Mouse (Mus musculus) neutrophil, adult 59 days (primary cell): ENCODE measurements around the gene Tbc1d20. TPM values are rescaled to one million over a fixed set of nuclear protein-coding genes. Genes with fewer than 3 reads are reported as not detected.

Experiments used
- total RNA-seq, 2 experiments: library from RNA; stranded (reverse); gene quantifications; 1 replicate in 1 of 2; 2 replicates in 1 of 2; pipeline ENCODE4 v1.2.4; 2023

Gene Tbc1d20
- total RNA-seq: 10 to 100 TPM; 77.3 to 78.6 TPM

DNA sequence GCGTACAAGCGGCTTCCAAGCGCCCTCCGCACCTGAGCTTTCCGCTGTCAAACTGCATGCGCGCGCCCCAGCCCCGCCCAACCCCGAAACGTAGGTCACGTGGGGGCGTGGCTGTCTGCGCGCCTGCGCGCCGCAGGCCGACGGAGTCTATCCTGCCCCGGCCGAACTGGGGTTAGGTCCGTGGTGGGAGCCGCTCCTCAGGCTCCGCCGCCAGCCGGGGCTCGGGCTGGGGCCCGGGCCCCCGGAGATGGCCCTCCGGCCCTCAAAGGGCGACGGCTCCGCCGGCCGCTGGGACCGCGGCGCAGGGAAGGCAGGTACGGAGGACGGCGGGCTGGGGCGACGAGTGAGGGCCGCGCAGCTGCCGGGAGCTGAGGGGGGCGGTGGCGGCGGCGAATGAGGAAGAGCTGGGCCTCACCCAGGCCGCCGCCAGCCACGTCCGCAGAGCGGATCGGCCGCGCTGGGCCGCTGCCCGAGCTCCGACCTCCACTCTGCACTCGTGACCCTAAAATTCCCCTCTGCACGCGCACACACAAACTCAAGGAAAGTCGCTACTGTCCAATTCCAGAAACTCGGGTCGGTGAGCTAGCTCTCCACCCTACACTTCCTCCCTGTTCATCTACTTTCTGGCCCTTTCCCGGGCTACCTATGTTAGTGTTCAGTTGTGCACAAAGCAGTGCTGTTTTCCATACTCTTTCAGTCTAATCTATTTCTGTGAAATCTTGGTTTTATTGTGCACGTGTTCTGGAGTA, at the start of gene Tbc1d20:
Gene Tbc1d20, plus strand, starts transcription at position 102 of the 749 bp plus-strand sequence.

DNA sequence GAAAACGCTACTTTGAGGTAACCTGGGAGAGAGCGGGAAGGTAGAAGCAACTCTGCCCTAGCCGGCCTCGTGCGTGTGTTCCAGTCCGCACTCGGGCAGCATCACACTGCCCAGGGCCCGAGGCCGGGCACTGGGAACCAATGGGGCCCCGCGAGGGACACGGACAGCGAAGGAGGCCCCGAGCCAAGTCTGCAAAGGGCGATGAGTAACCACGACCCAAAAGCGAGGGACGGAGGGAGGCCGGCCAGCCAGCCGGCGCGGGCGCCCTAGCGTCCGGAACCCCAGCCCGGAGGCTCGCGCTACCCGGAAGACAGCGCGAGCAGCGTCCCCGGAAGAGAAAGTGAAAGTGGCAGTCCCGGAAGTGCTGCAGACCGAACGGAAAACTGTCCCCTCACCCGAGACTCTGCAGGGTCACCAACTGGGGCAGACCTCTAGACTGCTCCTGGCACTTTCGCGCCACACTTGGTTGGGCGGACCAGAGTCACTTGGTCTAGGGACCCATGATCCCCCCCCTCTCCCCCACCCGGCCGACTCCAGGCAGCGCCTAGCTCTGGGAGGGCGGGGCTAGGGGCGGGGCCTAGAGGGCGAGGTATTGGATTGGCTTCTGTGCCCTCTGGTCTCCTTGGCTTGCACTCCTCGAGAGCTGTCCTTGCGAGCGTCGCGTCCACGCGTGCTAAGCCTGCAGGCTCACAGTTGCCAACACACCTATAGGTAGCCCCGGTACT, 38.6 kb downstream of the Tbc1d20 start, which contains the start of gene Rbck1:
Gene Rbck1, minus strand, starts transcription at position 553 of the 725 bp plus-strand sequence.

DNA sequence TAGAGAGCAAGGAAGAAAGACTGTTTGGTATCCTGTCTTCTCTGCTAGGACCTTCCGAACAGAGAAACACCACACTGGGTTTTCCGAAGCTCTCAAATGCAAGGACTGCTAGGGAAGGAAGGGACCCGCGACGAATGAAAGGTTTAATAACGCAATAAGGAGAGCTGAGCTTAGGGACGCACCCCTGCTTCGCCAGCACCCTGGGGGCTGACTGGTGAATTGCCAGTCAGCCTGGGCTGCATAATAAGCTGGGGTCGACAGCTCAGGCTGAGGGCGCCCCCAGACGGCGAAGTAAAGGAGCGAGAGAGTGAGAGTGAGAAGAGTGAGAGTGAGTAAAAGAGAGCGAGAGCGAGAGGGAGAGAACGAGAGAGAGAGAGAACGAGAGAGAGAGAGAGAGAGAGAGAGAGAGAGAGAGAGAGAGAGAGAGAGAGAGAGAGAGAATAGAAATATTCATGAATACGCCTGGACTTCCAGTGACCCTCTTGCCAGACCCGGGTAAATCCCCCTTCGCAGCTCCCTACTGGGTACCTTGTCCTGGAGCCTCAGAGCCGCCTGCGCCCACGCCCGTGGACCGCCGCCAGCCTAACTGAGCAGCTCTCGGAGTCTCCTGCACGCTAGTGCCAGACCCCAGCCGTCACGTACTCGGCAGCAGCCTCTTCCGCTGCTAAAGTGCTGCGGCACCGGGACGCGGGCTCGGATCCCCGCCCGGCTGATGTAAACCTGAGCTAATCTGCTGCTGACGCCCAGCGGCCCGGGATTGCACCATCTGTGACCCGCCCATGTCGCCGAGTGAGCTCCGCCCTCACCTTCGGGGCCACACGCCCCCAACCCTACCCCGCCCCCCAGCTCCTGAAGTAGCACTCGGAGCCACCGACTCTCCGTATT, 49.9 kb downstream of the Tbc1d20 start, which contains the start of gene Trib3:
Gene Trib3, minus strand, starts transcription at position 704 of the 885 bp plus-strand sequence.

Other genes with a start within 250 kb of the Tbc1d20 start
- not detected for gene Scrt2, start 212.3 kb upstream of the Tbc1d20 start, total RNA-seq
- 1 to 10 TPM; 3.6 to 8.7 TPM for gene Srxn1, start 188.3 kb upstream of the Tbc1d20 start, total RNA-seq
- not detected for gene Tcf15, start 150.3 kb upstream of the Tbc1d20 start, total RNA-seq
- 10 to 100 TPM; 57.8 to 58.7 TPM for gene Csnk2a1, start 67.0 kb upstream of the Tbc1d20 start, total RNA-seq
- 10 to 100 TPM; 77.5 to 83.0 TPM for gene Rbck1, start 38.8 kb downstream of the Tbc1d20 start, total RNA-seq
- gene Trib3, start 50.2 kb downstream of the Tbc1d20 start, total RNA-seq: 1 to 10 TPM; 2.9 to 4.0 TPM
- gene Nrsn2, start 82.8 kb downstream of the Tbc1d20 start, total RNA-seq: not detected
- 1 to 10 TPM in 1 of 2 experiments, under 1 TPM in 1; 0.77 to 1.5 TPM for gene Sox12, start 104.2 kb downstream of the Tbc1d20 start, total RNA-seq
- gene Zcchc3, start 121.2 kb downstream of the Tbc1d20 start, total RNA-seq: 1 to 10 TPM; 1.9 TPM
- under 1 TPM in 1 of 2 experiments, not detected in 1; 0.31 TPM for gene 6820408C15Rik, start 121.8 kb downstream of the Tbc1d20 start, total RNA-seq
- not detected for gene Defb23, start 170.8 kb downstream of the Tbc1d20 start, total RNA-seq
- not detected for gene Defb20, start 183.2 kb downstream of the Tbc1d20 start, total RNA-seq
- gene Defb22, start 196.3 kb downstream of the Tbc1d20 start, total RNA-seq: not detected
- gene Defb26, start 217.9 kb downstream of the Tbc1d20 start, total RNA-seq: not detected
- not detected for gene Defb28, start 224.4 kb downstream of the Tbc1d20 start, total RNA-seq
- gene Defb29, start 246.3 kb downstream of the Tbc1d20 start, total RNA-seq: not detected